Mouse (Mus musculus): ENCODE results near the gene Klhl8. TPM values are rescaled to one million over a fixed set of nuclear protein-coding genes. Genes with fewer than 3 reads are reported as not detected.

The Klhl8 gene
- total and polyA plus RNA-seq, 3 experiments, result 5.6 to 6.2 TPM; not detected in 1

- no peaks in the 10 kb centered on the region for H3K4me1 ChIP-seq (ENCODE audit: control insufficient read depth in 1 of 2, insufficient read depth in 2 of 2, low read length in 2 of 2)
- peaks cover 0 to under 1% of the 10 kb centered on the region in 2 experiments; a peak in 1 of 4 replicates for H3K36me3 ChIP-seq (ENCODE audit: control insufficient read depth in 1 of 2, insufficient read depth in 2 of 2, low read length in 2 of 2)
- H3K9ac ChIP-seq (ENCODE audit: control insufficient read depth, low read depth, low read length, poor library complexity, severe bottlenecking), result no peak overlapping the region
- TF ChIP-seq ELF1 (IDR thresholded peaks at IDR 0.05; ENCODE audit: low read depth, low read length) (no peak), HCFC1 (IDR thresholded peaks at IDR 0.05; ENCODE audit: low read depth, low read length) (no peak), USF2 (IDR thresholded peaks at IDR 0.05; ENCODE audit: borderline replicate concordance in 1 of 2, insufficient read depth in 1 of 2, low read depth in 1 of 2, low read length in 2 of 2) (no peak), MAFK (IDR thresholded peaks at IDR 0.05; ENCODE audit: borderline replicate concordance, low read depth, low read length) (no peak), RCOR1 (IDR thresholded peaks at IDR 0.05; ENCODE audit: low read depth, low read length) (no peak), MXI1 (IDR thresholded peaks at IDR 0.05; ENCODE audit: low read depth, low read length) (no peak), ETS1 (IDR thresholded peaks at IDR 0.05; ENCODE audit: low read depth, low read length) (no peak), GABPA (IDR thresholded peaks at IDR 0.05; ENCODE audit: low read depth, low read length) (no peak), SIN3A (IDR thresholded peaks at IDR 0.05; ENCODE audit: low read length) (no peak)
- no peaks in the 10 kb centered on the region for H3K9me3 ChIP-seq (replicated peaks; ENCODE audit: insufficient read depth, low read length)
- no peaks in the 10 kb centered on the region for H3K27me3 ChIP-seq (ENCODE audit: control insufficient read depth in 1 of 2, insufficient read depth in 2 of 2, low read length in 2 of 2)
- no peak overlapping the region for H3K27ac ChIP-seq (ENCODE audit: control insufficient read depth, low read depth, low read length)
- H3K4me3 ChIP-seq (ENCODE audit: control insufficient read depth in 1 of 2, insufficient read depth in 1 of 2, low read depth in 2 of 2, low read length in 2 of 2), result no peak overlapping the region
- DNase-seq (ENCODE audit: low read depth, low spot score), result no peak
- no peaks in the 10 kb centered on the region for H3K79me2 ChIP-seq (ENCODE audit: control insufficient read depth, insufficient read depth, low read length, poor library complexity)
Measured at GRCm38 (mm10) chr5:103855483-103856211, 55.4 kb downstream of the Klhl8 start.

- H3K4me3 ChIP-seq (ENCODE audit: control insufficient read depth in 1 of 2, insufficient read depth in 1 of 2, low read depth in 2 of 2, low read length in 2 of 2), result no peak overlapping the region
- no peaks in the 10 kb centered on the region for H3K27me3 ChIP-seq (ENCODE audit: control insufficient read depth in 1 of 2, insufficient read depth in 2 of 2, low read length in 2 of 2)
- no peak for TF ChIP-seq ZMIZ1 (IDR thresholded peaks at IDR 0.05; ENCODE audit: low read depth, low read length)
- TF ChIP-seq NELFE (IDR thresholded peaks at IDR 0.05; ENCODE audit: low read depth, low read length), result no peak
- H3K9me3 ChIP-seq (replicated peaks; ENCODE audit: insufficient read depth, low read length), result no peaks in the 10 kb centered on the region
- no peaks in the 10 kb centered on the region for H3K4me1 ChIP-seq (ENCODE audit: control insufficient read depth in 1 of 2, insufficient read depth in 2 of 2, low read length in 2 of 2)
- no peak overlapping the region for H3K27ac ChIP-seq (ENCODE audit: control insufficient read depth, low read depth, low read length)
- no peak overlapping the region for H3K9ac ChIP-seq (ENCODE audit: control insufficient read depth, low read depth, low read length, poor library complexity, severe bottlenecking)
- H3K36me3 ChIP-seq (ENCODE audit: control insufficient read depth in 1 of 2, insufficient read depth in 2 of 2, low read length in 2 of 2), result peaks cover 0 to 3% of the 10 kb centered on the region in 2 experiments; a peak in 2 of 4 replicates
- no peaks in the 10 kb centered on the region for H3K79me2 ChIP-seq (ENCODE audit: control insufficient read depth, insufficient read depth, low read length, poor library complexity)
- no peak for DNase-seq (ENCODE audit: low read depth, low spot score)
Measured at GRCm38 (mm10) chr5:103854807-103855194, 56.3 kb downstream of the Klhl8 start.

- Histone ChIP-seq H3K27ac (ENCODE audit: control insufficient read depth, low read depth, low read length) (no peak overlapping the region), H3K9me3 (replicated peaks; ENCODE audit: insufficient read depth, low read length) (no peaks in the 10 kb centered on the region), H3K4me3 (ENCODE audit: control insufficient read depth in 1 of 2, insufficient read depth in 1 of 2, low read depth in 2 of 2, low read length in 2 of 2) (no peak overlapping the region), H3K27me3 (ENCODE audit: control insufficient read depth in 1 of 2, insufficient read depth in 2 of 2, low read length in 2 of 2) (no peaks in the 10 kb centered on the region), H3K36me3 (ENCODE audit: control insufficient read depth in 1 of 2, insufficient read depth in 2 of 2, low read length in 2 of 2) (peaks cover 0 to 3% of the 10 kb centered on the region in 2 experiments; a peak in 2 of 4 replicates), H3K79me2 (ENCODE audit: control insufficient read depth, insufficient read depth, low read length, poor library complexity) (no peaks in the 10 kb centered on the region), H3K9ac (ENCODE audit: control insufficient read depth, low read depth, low read length, poor library complexity, severe bottlenecking) (no peak overlapping the region), H3K4me1 (ENCODE audit: control insufficient read depth in 1 of 2, insufficient read depth in 2 of 2, low read length in 2 of 2) (no peaks in the 10 kb centered on the region)
- no peak for DNase-seq (ENCODE audit: low read depth, low spot score)
- TF ChIP-seq RAD21 (IDR thresholded peaks at IDR 0.05; ENCODE audit: low read depth, low read length), result no peak
- TF ChIP-seq MYB (IDR thresholded peaks at IDR 0.05; ENCODE audit: low read depth, low read length), result no peak
- no peak for TF ChIP-seq E2F4 (IDR thresholded peaks at IDR 0.05; ENCODE audit: borderline replicate concordance, low read depth, low read length)
- TF ChIP-seq POLR2AphosphoS5 (IDR thresholded peaks at IDR 0.05; ENCODE audit: borderline replicate concordance, low read depth, low read length), result no peak
- no peak for TF ChIP-seq NELFE (IDR thresholded peaks at IDR 0.05; ENCODE audit: low read depth, low read length)
- TF ChIP-seq NRF1 (IDR thresholded peaks at IDR 0.05; ENCODE audit: insufficient read depth, low read depth, low read length, poor library complexity, severe bottlenecking), result no peak
- TF ChIP-seq BHLHE40 (IDR thresholded peaks at IDR 0.05; ENCODE audit: borderline replicate concordance, low read depth, low read length), result no peak
- TF ChIP-seq CTCF (IDR thresholded peaks at IDR 0.05 in 2 of 3, conservative IDR thresholded peaks at IDR 0.05 in 1 of 3; ENCODE audit: control insufficient read depth in 1 of 3, insufficient read depth in 1 of 3, low read depth in 2 of 3, low read length in 3 of 3, poor library complexity in 1 of 3, severe bottlenecking in 1 of 3), result no peak
- TF ChIP-seq ZNF384 (IDR thresholded peaks at IDR 0.05; ENCODE audit: low read depth, low read length), result no peak
- no peak for TF ChIP-seq GATA1 (IDR thresholded peaks at IDR 0.05; ENCODE audit: low read depth, low read length)
- no peak for TF ChIP-seq JUND (IDR thresholded peaks at IDR 0.05; ENCODE audit: low read depth, low read length)
- TF ChIP-seq MAX (IDR thresholded peaks at IDR 0.05; ENCODE audit: low read length), result no peak
- no peak for TF ChIP-seq ELF1 (IDR thresholded peaks at IDR 0.05; ENCODE audit: low read depth, low read length)
- TF ChIP-seq CHD1 (IDR thresholded peaks at IDR 0.05; ENCODE audit: low read depth, low read length), result no peak
- no peak for TF ChIP-seq SMC3 (IDR thresholded peaks at IDR 0.05; ENCODE audit: low read depth, low read length)
Measured at GRCm38 (mm10) chr5:103854041-103854806, 56.8 kb downstream of the Klhl8 start.
